Mouse (Mus musculus): ENCODE measurements around the gene Avp.

- no peak for TF ChIP-seq CTCF (IDR thresholded peaks at IDR 0.05; ENCODE audit: borderline replicate concordance, insufficient read depth, low read depth, low read length)
- TF ChIP-seq POLR2A (IDR thresholded peaks at IDR 0.05; ENCODE audit: borderline replicate concordance, insufficient read depth, low read length), result no peak
Measured at GRCm38 (mm10) chr2:130554841-130555240, 27.5 kb downstream of the Avp start.
